Mouse (Mus musculus) liver, embryonic 14.5 days (tissue): ENCODE data around the gene 1700001C19Rik. TPM values are rescaled to one million over a fixed set of nuclear protein-coding genes. Genes with fewer than 3 reads are reported as not detected.

Source experiments
- ATAC-seq: fragments of 200-750 bp; cut with Nextera tagmentation; 2 replicates; pipeline ENCODE4 v1.8.0; 2017; ENCODE audit warnings: moderate number of reproducible peaks, mild to moderate bottlenecking, moderate library complexity; ENCODE audit not compliant: insufficient read depth
- DNase-seq, 3 experiments: peaks; one replicate each; pipeline ENCODE4 v3.0.0-alpha.2; 2012 to 2013; ENCODE audit warnings: low read depth in 3 of 3, low spot score in 3 of 3
- H3K27ac ChIP-seq: fragments of 300-500 bp; sonication (generic); 2 replicates; pipeline ENCODE4 v1.5.1; 2014; ENCODE audit warnings: moderate library complexity, mild to moderate bottlenecking, control low read depth, inconsistent platforms
- H3K27me3 ChIP-seq: fragments of 300-500 bp; sonication (generic); 2 replicates; pipeline ENCODE4 v1.6.1; 2014; ENCODE audit warnings: mild to moderate bottlenecking, low read length, moderate library complexity; ENCODE audit not compliant: control insufficient read depth, insufficient read depth
- H3K36me3 ChIP-seq: fragments of 300-500 bp; sonication (generic); replicated peaks from 2 replicates; pipeline ENCODE4 v1.6.1; 2014; ENCODE audit warnings: low read depth; ENCODE audit not compliant: control insufficient read depth, insufficient read depth
- H3K4me1 ChIP-seq, 2 experiments: fragments of 200-500 bp in 1 of 2; fragments of 300-500 bp in 1 of 2; sonication (generic) in 1 of 2; replicated peaks; 2 replicates each; pipeline ENCODE4 v1.6.1; 2012 to 2014; ENCODE audit warnings: antibody characterized with exemption in 1 of 2, inconsistent platforms in 1 of 2, low read length in 1 of 2; ENCODE audit not compliant: control insufficient read depth in 2 of 2, insufficient read depth in 2 of 2
- H3K4me2 ChIP-seq: fragments of 300-500 bp; sonication (generic); 2 replicates; pipeline ENCODE4 v1.6.1; 2014; ENCODE audit warnings: low read depth, mild to moderate bottlenecking, control low read depth, moderate library complexity
- H3K4me3 ChIP-seq, 2 experiments: fragments of 200-500 bp in 1 of 2; fragments of 300-500 bp in 1 of 2; sonication (generic) in 1 of 2; 2 replicates each; pipeline ENCODE4 v1.5.1; 2012 to 2014; ENCODE audit warnings: low read depth in 2 of 2, low read length in 2 of 2, mild to moderate bottlenecking in 2 of 2, control low read depth in 1 of 2, inconsistent platforms in 1 of 2, moderate library complexity in 1 of 2; ENCODE audit not compliant: insufficient read depth in 1 of 2
- H3K9ac ChIP-seq: fragments of 300-500 bp; sonication (generic); replicated peaks from 2 replicates; pipeline ENCODE4 v1.6.1; 2014; ENCODE audit warnings: mild to moderate bottlenecking, control low read depth, moderate library complexity
- H3K9me3 ChIP-seq: fragments of 300-500 bp; sonication (generic); 2 replicates; pipeline ENCODE4 v1.6.1; 2016; ENCODE audit warnings: low read length, mixed read lengths; ENCODE audit not compliant: control insufficient read depth
- CTCF ChIP-seq: IDR thresholded peaks from 2 replicates; pipeline ENCODE4 v1.5.1; 2016; ENCODE audit warnings: antibody characterized with exemption, low read depth, control low read depth
- EP300 ChIP-seq: IDR thresholded peaks from 2 replicates; pipeline ENCODE4 v1.6.1; 2016; ENCODE audit warnings: antibody characterized with exemption, low read depth
- WGBS: fragments of 180-500 bp; shearing (Covaris S2); extraction: QIAGEN DNeasy Blood & Tissue Kit; methylation state at CpG from one replicate; pipeline ENCODE4 v1.1.7; 2014; ENCODE audit not compliant: insufficient replicate concordance; 5-methylcytosine and 5-hydroxymethylcytosine counted together
- polyA plus RNA-seq, 2 experiments: library from polyadenylated mRNA; depleted of rRNA in 1 of 2; stranded (reverse) in 1 of 2; unstranded in 1 of 2; fragments of >200 nt; fragmentation: Nextera tagmentation in 1 of 2; extraction: Ambion mirVana in 1 of 2; gene quantifications; 2 replicates each; pipeline versions ENCODE4 v1.2.1 to v1.2.3; 2012 to 2014

The 1700001C19Rik gene
- polyA plus RNA-seq, 2 experiments = 0.89 to 1.1 TPM

DNA sequence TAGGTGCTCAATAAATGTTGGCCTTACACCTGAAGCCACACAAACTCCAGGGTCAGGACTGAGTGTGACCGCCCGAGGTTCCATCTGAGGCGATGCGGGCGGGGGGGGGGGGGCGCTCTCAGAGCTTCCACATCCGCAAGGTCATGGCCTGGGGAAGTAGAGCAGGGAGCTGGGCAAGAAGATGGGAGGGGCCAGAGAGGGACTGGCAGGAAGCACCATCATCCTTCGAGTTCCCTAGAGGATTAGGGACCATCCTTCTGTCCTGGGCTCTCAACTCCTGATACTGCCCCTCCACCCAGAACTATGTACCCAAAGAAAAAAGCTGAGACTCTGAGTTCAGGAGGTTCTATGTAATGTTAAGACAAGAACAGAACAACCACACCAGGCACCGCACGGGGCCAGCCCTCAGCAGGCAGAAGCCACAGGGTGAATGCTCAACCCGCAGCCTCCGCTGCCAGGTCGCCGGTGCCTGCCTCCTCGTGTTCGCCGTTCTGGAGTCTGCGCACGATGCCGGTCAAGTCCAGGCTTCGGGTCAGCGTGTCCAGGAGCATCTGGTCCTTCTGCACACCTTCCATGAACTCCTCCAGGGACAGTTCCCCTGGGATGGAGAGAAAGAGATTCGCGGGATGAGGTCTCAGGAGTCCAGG is 42.8 kb downstream of the 1700001C19Rik start:
- no peak overlapping the region for H3K9ac ChIP-seq
- ATAC-seq (no peak), DNase-seq (no peak)
- H3K4me2 ChIP-seq = peak overlapping the region; percentile 66
- peak overlapping the region in 1 of 2 experiments; percentile 38; a peak in 2 of 4 replicates for H3K4me3 ChIP-seq
- no peaks in the 10 kb centered on the region; the same call in 1 of the 2 replicates for H3K27me3 ChIP-seq
- peaks cover 0 to 4% of the 10 kb centered on the region in 2 experiments; a peak in 1 of 4 replicates for H3K4me1 ChIP-seq
- H3K36me3 ChIP-seq = no peaks in the 10 kb centered on the region
- no peaks in the 10 kb centered on the region for H3K9me3 ChIP-seq
- TF ChIP-seq EP300 (no peak), CTCF (no peak)
- 10% methylated on average over 24 of the region's 24 CpGs for WGBS
- H3K27ac ChIP-seq = no peak overlapping the region

DNA sequence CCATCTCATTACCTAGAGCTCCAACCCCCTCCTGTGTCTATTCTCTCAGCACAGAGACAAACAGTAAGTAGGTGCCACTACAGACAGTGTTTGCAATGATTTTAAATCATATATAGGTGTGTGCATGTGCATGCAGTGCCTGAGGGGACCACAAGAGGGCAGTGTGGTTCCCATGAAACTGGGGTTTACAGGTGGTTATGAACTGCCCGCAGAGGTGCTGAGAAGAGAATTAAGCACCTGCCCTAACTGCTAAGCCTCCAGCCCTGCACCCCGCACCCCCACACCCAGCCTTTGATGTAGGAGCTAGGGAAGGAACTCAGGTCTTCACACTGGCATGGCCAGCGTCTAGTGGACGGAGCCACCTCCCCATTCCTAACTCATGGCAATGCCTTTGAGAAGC is 50.5 kb downstream of the 1700001C19Rik start:
- DNase-seq = no peak
- Histone ChIP-seq H3K9ac (no peak overlapping the region), H3K9me3 (no peaks in the 10 kb centered on the region; the same call in 1 of the 2 replicates), H3K4me2 (no peak overlapping the region), H3K4me3 (no peak overlapping the region), H3K4me1 (no peaks in the 10 kb centered on the region), H3K27ac (no peak overlapping the region), H3K27me3 (no peaks in the 10 kb centered on the region), H3K36me3 (no peaks in the 10 kb centered on the region)
- TF ChIP-seq EP300 (no peak), CTCF (peak; percentile 94)
- ATAC-seq = no peak
- WGBS = 52% methylated on average over 4 of the region's 4 CpGs

DNA sequence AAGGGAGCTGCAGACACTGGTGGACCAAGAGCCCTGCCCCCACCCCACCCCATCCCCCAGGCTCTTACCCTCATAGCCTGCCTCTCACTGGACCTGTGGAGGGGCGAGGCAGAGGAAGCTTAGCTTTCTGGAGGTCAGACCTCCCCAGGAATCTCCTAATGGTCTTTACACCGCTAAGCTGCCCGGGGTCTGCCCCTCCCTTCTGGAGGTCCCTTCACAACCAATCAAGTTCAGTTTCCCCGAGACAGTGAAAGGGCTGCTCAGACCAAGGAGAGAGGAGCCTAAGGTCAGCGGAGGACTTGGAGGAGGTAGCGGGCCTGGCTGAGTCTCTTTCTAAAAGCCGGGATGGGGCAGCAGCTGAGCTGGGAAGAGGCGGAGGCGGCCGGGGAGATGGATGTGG is 52.0 kb downstream of the 1700001C19Rik start, which contains the start of gene Guca1b:
Gene Guca1b, plus strand, starts transcription at position 249 of the 400 bp plus-strand sequence.
- Histone ChIP-seq H3K36me3 (no peaks in the 10 kb centered on the region; the same call in 1 of the 2 replicates), H3K9me3 (no peaks in the 10 kb centered on the region; the same call in 1 of the 2 replicates), H3K4me3 (no peak within 1 kb of the TSS), H3K27ac (no peak within 1 kb of the TSS), H3K4me2 (no peak within 1 kb of the TSS), H3K9ac (no peak within 1 kb of the TSS), H3K4me1 (no peaks in the 10 kb centered on the region), H3K27me3 (no peaks in the 10 kb centered on the region)
- no peak for TF ChIP-seq CTCF
- TF ChIP-seq EP300 = no peak
- WGBS = 39% methylated on average over 10 of the region's 10 CpGs
- ATAC-seq (no peak), DNase-seq (no peak)

DNA sequence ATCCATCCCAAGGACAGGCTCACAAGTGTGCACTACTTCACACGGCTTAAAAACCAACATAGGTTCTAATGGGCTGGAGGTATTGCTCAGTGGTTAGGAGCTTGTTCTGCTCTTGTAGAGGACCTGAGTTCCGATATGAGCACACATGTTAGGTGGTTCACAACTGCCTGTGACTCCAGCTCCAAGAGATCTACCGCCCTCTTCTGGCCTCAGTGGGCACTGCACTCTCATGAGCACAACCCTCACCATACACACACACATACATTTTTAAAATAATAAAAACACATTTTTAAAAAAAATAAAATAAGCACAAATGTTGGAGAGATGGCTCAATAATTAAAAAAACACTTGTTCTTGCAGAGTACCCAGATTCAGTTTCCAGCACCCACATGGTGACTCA is 53.1 kb downstream of the 1700001C19Rik start:
- no peaks in the 10 kb centered on the region; the same call in none of the 2 replicates for H3K36me3 ChIP-seq
- no peaks in the 10 kb centered on the region for H3K4me1 ChIP-seq
- no peak for TF ChIP-seq EP300
- peak; percentile 57 for TF ChIP-seq CTCF
- H3K27me3 ChIP-seq = no peaks in the 10 kb centered on the region
- 69% methylated on average over 3 of the region's 3 CpGs for WGBS
- H3K4me3 ChIP-seq = no peak overlapping the region
- ATAC-seq = no peak
- H3K9ac ChIP-seq = no peak overlapping the region
- H3K4me2 ChIP-seq = no peak overlapping the region
- H3K9me3 ChIP-seq = no peaks in the 10 kb centered on the region; the same call in 1 of the 2 replicates
- no peak for DNase-seq
- no peak overlapping the region for H3K27ac ChIP-seq

DNA sequence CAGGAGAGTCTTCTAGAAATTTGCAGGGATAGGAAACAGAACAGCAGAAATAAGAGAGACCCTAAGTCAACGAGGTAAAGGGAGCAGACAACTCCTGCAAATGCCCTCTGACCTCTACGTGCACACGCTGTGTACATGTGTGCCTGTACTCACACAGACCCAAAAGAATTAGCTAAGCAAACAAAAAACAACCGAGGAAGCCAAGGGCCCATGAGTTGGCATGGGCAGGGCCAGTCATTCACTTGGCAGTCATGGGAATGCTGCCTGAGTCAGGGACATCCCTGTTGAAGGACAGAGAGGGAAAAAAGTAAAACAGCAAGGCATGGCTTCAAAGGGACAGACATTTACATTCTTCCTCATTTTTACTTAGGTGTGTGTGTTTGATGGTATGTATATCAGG is 53.9 kb downstream of the 1700001C19Rik start:
- no peak overlapping the region for H3K27ac ChIP-seq
- no peak for TF ChIP-seq CTCF
- TF ChIP-seq EP300 = no peak

More for the DNA sequence above, 53.9 kb downstream of the 1700001C19Rik start:
- Histone ChIP-seq H3K9me3 (no peaks in the 10 kb centered on the region; the same call in 1 of the 2 replicates), H3K9ac (no peak overlapping the region), H3K4me2 (no peak overlapping the region), H3K4me1 (no peaks in the 10 kb centered on the region), H3K36me3 (peaks cover 3% of the 10 kb centered on the region), H3K27me3 (no peaks in the 10 kb centered on the region), H3K4me3 (no peak overlapping the region)
- WGBS = 74% methylated on average over 4 of the region's 4 CpGs
- DNase-seq = no peak
- ATAC-seq = no peak
